Mouse (Mus musculus) ES-CJ7 (cell line): ENCODE data around the gene Chdh.

ENCODE experiments used
- DNase-seq: peaks from one replicate; pipeline ENCODE4 v3.0.0; 2011; ENCODE audit warnings: low read depth, low spot score

Gene Chdh

DNA sequence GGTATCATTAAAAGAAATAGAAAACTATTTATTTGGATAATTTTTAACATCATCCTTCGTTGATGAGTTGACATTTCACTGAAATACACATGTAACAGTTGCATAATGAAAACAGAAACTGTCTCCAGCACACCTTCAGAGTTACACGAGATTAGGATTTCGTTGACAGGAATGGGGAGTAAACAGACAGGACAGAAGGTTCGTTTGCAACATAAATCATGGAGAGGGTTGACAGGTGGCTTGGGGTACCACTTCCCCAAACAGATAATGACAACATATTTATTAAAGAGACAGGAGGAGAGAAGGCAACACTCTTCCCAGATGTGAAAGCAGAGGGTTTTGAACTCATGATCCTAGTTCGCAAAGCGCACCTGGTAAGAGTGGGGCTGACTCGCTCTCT, 46.1 kb downstream of the Chdh start:
- no peak for DNase-seq

DNA sequence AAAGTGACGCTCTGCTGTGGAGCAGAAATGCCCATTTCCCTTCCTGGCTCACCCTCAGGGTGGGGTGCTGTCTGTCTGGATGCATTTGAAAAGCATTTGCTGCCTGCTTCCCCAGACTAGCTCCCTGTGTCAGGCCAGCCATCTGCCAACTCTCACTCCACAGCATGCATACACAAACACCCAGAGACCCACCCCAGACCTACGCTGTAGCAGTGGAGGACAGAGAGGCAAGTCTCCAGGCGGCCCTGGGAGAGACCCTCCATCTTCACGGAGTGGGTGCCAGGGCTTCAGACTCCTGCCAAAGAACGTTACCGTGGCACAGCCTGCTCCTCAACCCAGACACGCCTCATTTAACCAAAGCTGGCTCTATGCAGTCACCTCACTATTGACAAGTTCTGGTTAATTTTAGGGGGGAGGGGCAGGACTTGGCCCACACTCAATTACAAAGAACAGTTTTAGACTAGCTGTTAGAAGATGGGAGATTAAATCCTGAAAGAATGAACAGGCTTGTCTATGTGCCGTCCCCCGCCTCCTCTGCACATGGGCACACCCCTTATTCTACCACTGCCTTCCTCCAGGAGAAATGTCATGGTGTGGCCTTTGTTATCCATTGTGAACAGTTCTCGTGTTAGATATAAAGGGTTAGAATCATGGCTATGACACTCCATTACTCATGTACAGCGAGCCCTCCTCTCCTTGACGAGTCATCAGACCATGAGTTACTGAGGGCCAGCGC, 47.4 kb downstream of the Chdh start:
- peak; percentile 10 for DNase-seq

DNA sequence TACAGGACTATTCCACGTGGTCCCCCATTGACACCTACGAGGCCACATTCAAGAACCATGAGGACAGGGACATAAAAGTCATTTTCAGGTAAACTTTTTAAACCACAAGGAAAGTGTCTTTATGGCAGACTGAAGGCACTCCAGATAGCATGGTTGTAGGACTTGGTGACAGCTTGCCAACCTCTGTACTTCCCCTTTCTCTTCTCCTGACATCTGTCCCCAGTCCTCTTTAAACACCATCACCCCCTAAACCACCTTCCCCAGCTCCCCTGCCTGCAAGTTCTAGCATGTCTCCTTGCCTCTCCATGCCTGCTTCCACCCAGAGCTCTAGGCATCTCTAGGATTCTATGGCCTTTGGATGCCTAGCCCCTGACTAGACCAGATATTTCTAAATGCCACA, 56.0 kb downstream of the Chdh start:
- DNase-seq: no peak

DNA sequence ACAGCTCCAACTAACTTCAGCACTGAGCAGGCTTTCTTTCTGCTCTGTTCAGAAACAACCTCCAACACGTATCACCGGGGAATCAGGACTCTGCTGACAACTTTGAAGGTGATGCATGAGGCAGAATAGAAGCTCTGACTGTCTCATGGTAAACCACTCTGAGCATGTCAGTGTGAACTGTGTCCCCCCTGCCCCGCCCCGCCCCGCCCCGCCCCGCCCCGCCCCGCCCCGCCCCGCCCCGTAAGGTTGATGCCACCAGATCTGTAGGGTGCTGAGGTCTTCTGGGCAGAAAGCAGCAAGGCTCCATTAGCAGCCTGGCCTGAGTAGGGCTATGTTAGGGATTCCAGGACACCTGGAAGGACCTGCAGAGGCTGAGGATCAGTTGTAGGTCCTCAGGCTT, 57.9 kb downstream of the Chdh start:
- DNase-seq: no peak

DNA sequence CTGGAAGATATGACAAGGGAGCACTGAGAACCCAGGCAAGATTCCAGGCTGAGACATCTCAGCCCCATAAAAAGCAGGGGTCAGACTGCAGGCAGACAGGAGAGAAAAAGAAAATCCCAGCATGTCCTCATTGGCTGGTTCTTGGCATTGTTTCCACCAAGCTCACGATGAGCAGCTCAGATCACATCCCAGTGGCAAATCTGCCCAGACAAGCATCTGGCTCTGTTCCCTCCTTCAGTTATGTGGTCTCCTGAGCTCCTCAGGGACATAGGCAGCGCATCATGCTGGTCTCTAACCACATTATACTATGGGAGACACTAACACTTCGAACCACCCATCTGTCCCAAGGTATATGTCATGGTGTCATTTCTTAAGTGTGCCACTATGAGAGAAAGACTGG, 59.7 kb downstream of the Chdh start:
- DNase-seq: no peak

DNA sequence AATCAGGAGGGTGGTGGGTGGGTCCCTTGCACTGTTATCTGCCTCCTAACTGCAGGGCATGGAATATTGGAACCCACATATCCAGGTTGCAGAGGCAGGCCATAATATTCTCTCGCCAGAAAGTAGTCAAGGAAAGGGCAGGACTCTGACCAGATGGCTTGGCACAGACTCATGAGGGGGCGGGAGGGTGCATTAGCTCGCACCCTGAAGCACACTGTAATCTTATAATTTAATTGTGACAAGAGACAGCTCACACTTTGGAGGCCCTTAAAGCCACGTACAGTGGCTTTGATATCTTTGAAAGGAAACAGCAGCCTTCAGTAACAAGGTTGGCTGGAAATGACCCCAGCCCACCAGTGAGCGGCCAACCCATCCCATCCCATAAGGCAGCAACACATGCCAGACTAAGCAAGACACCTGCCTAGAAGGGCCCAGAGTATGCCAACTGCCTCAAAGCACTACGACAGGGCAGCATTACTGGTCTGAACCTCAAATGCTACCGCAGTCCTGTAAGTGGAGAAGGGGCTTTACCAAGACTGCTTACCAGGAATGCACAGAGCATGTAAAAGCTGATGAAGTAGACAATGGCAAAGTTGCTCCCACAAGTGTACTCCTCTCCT, 66.6 kb downstream of the Chdh start:
- DNase-seq: no peak

DNA sequence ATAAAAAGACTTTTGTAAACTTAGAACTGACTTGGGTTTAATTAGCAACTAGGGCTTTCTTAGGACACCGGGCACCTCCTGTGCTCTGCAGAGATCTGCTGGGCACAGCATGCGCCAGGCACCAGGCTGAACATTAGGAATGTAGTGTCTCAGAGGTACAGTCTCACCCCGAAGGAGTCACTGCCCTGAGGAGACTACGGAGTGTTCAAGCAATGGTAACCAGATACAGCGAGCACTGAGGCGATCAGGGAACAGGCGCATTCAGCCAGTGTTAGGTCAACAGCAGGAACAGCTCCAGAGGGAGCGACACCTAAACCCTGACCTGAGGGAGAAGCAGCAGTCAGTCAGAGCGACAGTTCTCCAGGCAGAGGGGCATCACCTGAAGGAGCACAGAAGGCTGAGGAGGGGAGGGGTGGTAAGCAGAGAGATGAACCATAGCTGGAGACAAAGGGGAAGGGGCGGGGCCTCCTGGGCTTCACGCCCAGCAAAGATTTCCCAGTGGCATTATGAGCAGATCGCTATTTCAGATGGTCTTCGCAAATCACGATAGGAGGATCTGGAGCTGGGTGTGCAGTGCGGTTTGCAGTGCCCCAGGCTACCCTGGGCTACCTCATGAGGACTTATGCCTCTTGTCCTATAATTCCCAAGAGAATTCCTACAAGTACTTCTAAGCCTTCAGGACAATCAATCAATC, 69.4 kb downstream of the Chdh start:
- DNase-seq: no peak

DNA sequence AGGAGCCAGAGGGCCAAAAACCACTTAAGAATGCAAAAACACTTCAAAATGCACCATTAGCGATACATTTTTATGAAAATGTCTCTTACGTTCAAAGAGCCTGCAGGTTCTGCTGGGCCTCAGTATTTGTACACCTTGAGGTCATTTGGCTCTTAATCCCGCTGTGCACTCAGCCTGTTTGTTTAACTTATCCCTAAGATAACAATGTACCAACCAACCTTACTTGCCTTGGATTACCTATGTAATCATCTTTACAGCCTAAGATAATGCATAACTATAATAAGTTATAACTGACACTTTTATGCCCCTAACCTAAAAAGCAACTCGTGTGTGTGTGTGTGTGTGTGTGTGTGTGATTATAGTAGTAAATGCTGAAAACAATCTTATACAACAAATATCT, 70.9 kb downstream of the Chdh start:
- no peak for DNase-seq
